Mouse (Mus musculus) kidney, embryonic 14.5 days (tissue): Measurements from ENCODE around the gene Wdr95. TPM values are rescaled to one million over a fixed set of nuclear protein-coding genes. Genes with fewer than 3 reads are reported as not detected.

Experiments used
- ATAC-seq: fragments of 200-750 bp; cut with Nextera tagmentation; 2 replicates; pipeline ENCODE4 v1.8.0; 2017; ENCODE audit warnings: moderate number of reproducible peaks, mild to moderate bottlenecking, moderate TSS enrichment, moderate library complexity; ENCODE audit not compliant: low FRiP score, low TSS enrichment
- H3K27ac ChIP-seq: fragments of 300-500 bp; sonication (generic); 2 replicates; pipeline ENCODE4 v1.5.1; 2014; ENCODE audit warnings: low read depth, mild to moderate bottlenecking, low read length, moderate library complexity, mixed read lengths
- H3K27me3 ChIP-seq: fragments of 300-500 bp; sonication (generic); 2 replicates; pipeline ENCODE4 v1.6.1; 2014; ENCODE audit warnings: mild to moderate bottlenecking, low read length; ENCODE audit not compliant: control insufficient read depth, insufficient read depth
- H3K36me3 ChIP-seq: fragments of 300-500 bp; sonication (generic); 2 replicates; pipeline ENCODE4 v1.6.1; 2014; ENCODE audit warnings: low read length, mixed read lengths; ENCODE audit not compliant: control insufficient read depth, insufficient read depth
- H3K4me1 ChIP-seq: fragments of 300-500 bp; sonication (generic); 2 replicates; pipeline ENCODE4 v1.6.1; 2014; ENCODE audit warnings: low read length, mixed read lengths; ENCODE audit not compliant: control insufficient read depth, insufficient read depth
- H3K4me2 ChIP-seq: fragments of 300-500 bp; sonication (generic); replicated peaks from 2 replicates; pipeline ENCODE4 v1.6.1; 2014; ENCODE audit warnings: low read depth, mild to moderate bottlenecking, low read length
- H3K4me3 ChIP-seq: fragments of 300-500 bp; sonication (generic); 2 replicates; pipeline ENCODE4 v1.5.1; 2014; ENCODE audit warnings: mild to moderate bottlenecking, low read length
- H3K9ac ChIP-seq: fragments of 300-500 bp; sonication (generic); 2 replicates; pipeline ENCODE4 v1.6.1; 2014; ENCODE audit warnings: low read depth, mild to moderate bottlenecking, low read length, moderate library complexity
- H3K9me3 ChIP-seq: fragments of 300-500 bp; sonication (generic); 2 replicates; pipeline ENCODE4 v1.6.1; 2016; ENCODE audit warnings: low read length; ENCODE audit not compliant: control insufficient read depth
- WGBS: fragments of 180-500 bp; shearing (Covaris S2); extraction: QIAGEN DNeasy Blood & Tissue Kit; methylation state at CpG from one replicate; pipeline ENCODE4 v1.1.7; 2014; 5-methylcytosine and 5-hydroxymethylcytosine counted together
- polyA plus RNA-seq: library from polyadenylated mRNA; unstranded; fragments of >200 nt; fragmentation: Nextera tagmentation; extraction: Ambion mirVana; gene quantifications from 2 replicates; pipeline ENCODE4 v1.2.1, GENCODE M21; 2014

The Wdr95 gene
- polyA plus RNA-seq, 1 experiment from 2014 or later = not detected

DNA sequence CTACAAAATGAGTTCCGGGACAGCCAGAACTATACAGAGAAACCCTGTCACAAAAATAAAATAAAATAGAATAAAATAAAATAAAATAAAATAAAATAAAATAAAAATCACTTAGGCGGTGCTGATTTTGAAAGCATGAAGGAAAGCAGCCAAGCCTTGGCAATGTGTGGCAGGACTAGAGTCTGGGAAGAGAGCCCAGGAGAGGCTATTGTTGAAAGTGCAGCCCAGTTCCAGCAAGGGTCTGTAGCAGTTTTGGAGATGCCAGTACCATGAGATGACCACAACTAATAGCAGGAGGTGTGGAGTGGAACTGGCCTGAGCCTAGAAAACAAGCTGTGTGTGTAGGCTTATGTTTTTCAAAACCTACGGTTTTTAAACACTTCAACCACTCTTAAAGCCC lies 73.5 kb downstream of the Wdr95 start:
- 90% methylated on average over 3 of the region's 3 CpGs for WGBS
- Histone ChIP-seq H3K4me1 (no peaks in the 10 kb centered on the region), H3K27me3 (no peaks in the 10 kb centered on the region), H3K9me3 (no peaks in the 10 kb centered on the region), H3K36me3 (no peaks in the 10 kb centered on the region), H3K27ac (no peak overlapping the region), H3K9ac (no peak overlapping the region), H3K4me2 (no peak overlapping the region), H3K4me3 (no peak overlapping the region)
- ATAC-seq = no peak

DNA sequence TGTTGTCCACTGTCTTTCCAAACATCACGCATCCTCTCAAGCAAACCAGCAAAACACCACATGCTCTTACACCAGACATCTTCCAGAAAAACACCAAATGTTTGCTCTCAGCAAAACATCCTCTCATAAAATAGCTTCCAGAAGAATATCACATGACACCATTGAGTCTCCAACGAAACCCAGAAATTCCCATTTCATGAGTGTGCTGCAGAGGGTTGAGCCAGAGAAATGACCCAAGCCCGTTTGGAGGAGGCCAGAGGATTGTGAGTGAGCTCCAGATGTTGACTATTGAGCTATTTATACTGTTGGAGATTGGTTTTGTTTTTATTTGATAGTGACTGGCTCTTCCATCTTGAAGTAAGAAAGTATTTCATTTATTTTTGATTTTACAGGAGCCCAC lies 74.8 kb downstream of the Wdr95 start:
- no peaks in the 10 kb centered on the region for H3K36me3 ChIP-seq
- H3K27ac ChIP-seq = no peak overlapping the region
- no peaks in the 10 kb centered on the region for H3K9me3 ChIP-seq
- no peak overlapping the region for H3K4me3 ChIP-seq
- no peak for ATAC-seq
- no peaks in the 10 kb centered on the region for H3K27me3 ChIP-seq
- no peak overlapping the region for H3K9ac ChIP-seq
- H3K4me1 ChIP-seq = no peaks in the 10 kb centered on the region
- WGBS = 81% methylated on average over 3 of the region's 3 CpGs
- H3K4me2 ChIP-seq = no peak overlapping the region

- Histone ChIP-seq H3K9me3 (no peaks in the 10 kb centered on the region), H3K27ac (no peak overlapping the region), H3K36me3 (no peaks in the 10 kb centered on the region), H3K9ac (no peak overlapping the region), H3K4me1 (no peaks in the 10 kb centered on the region; the same call in 1 of the 2 replicates), H3K4me2 (no peak overlapping the region), H3K4me3 (no peak overlapping the region), H3K27me3 (no peaks in the 10 kb centered on the region)
- ATAC-seq = no peak
- WGBS = 73% methylated on average over 8 of the region's 8 CpGs
Measured at GRCm38 (mm10) chr5:149607083-149607720, 78.7 kb downstream of the Wdr95 start.

- Histone ChIP-seq H3K9ac (no peak overlapping the region; the same call in 1 of the 2 replicates), H3K27ac (no peak overlapping the region), H3K9me3 (no peaks in the 10 kb centered on the region), H3K4me1 (no peaks in the 10 kb centered on the region; the same call in 1 of the 2 replicates), H3K27me3 (no peaks in the 10 kb centered on the region), H3K4me2 (no peak overlapping the region), H3K36me3 (peaks cover 25% of the 10 kb centered on the region), H3K4me3 (no peak overlapping the region)
- ATAC-seq = peak; percentile 26; the same call in 1 of the 2 replicates
- 55% methylated on average over 16 of the region's 16 CpGs for WGBS
Measured at GRCm38 (mm10) chr5:149611476-149612164, 83.1 kb downstream of the Wdr95 start.

DNA sequence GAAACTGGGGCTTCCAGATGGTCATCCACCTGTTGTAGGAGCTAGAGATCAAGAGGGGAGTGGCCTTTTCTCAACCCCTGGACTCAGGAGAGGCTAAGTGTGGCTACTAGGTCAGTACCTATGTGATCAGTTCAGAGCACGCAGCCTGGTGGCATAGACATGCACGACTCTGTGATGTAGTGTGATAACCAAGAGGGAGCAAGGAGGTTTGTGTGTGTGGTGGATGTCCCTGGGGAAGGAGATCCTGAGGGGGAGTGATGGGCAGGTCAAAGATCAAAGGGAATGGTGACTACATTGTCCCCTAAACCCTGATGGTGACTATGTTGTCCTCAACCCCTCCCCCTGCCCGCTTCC lies 83.7 kb downstream of the Wdr95 start:
- ATAC-seq = 0 out of 2 replicates have a peak, but pooled peaks have one; percentile 19
- Histone ChIP-seq H3K9ac (no peak overlapping the region), H3K4me1 (no peaks in the 10 kb centered on the region; the same call in 1 of the 2 replicates), H3K27me3 (no peaks in the 10 kb centered on the region), H3K27ac (no peak overlapping the region), H3K4me2 (no peak overlapping the region), H3K36me3 (peaks cover 30% of the 10 kb centered on the region), H3K9me3 (no peaks in the 10 kb centered on the region), H3K4me3 (no peak overlapping the region)
- 66% methylated on average over 3 of the region's 3 CpGs for WGBS

- WGBS = 61% methylated on average over 10 of the region's 10 CpGs
- Histone ChIP-seq H3K4me3 (no peak overlapping the region), H3K36me3 (peaks cover 36% of the 10 kb centered on the region), H3K27ac (no peak overlapping the region), H3K9ac (no peak overlapping the region), H3K27me3 (no peaks in the 10 kb centered on the region), H3K4me2 (no peak overlapping the region), H3K9me3 (no peaks in the 10 kb centered on the region), H3K4me1 (no peaks in the 10 kb centered on the region; the same call in 1 of the 2 replicates)
- no peak for ATAC-seq
Measured at GRCm38 (mm10) chr5:149612740-149613139, 84.3 kb downstream of the Wdr95 start.

- no peaks in the 10 kb centered on the region for H3K27me3 ChIP-seq
- WGBS = 74% methylated on average over 1 of the region's 1 CpGs
- peaks cover 69% of the 10 kb centered on the region for H3K36me3 ChIP-seq
Measured at GRCm38 (mm10) chr5:149616138-149616537, 87.7 kb downstream of the Wdr95 start.

DNA sequence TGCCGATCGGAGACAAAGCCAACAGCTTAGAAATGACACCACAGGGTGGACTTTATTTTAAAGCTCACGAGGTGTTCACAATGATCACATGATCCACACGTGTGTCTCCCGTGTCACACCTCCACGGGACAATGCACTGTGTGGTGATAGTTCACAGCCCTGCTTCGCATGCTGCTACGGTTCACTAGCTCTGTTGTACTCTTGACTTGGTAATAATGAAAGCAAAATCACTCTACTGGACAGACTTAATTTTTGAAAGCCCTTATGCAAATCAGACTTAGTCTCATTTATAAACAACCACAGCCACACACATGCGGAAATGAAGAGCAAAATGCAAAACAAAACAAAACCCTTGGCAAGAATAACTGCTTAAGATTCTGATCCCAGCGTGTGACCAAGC lies 88.3 kb downstream of the Wdr95 start:
- ATAC-seq = no peak
- Histone ChIP-seq H3K9ac (no peak overlapping the region), H3K27me3 (no peaks in the 10 kb centered on the region), H3K36me3 (peaks cover 75% of the 10 kb centered on the region), H3K4me2 (no peak overlapping the region), H3K27ac (no peak overlapping the region), H3K4me1 (no peaks in the 10 kb centered on the region; the same call in 1 of the 2 replicates), H3K9me3 (no peaks in the 10 kb centered on the region), H3K4me3 (no peak overlapping the region)
- 89% methylated on average over 10 of the region's 10 CpGs for WGBS

More at GRCm38 (mm10) chr5:149616138-149616537, 87.7 kb downstream of the Wdr95 start:
- no peak for ATAC-seq
- H3K27ac ChIP-seq = no peak overlapping the region
- no peak overlapping the region for H3K9ac ChIP-seq
- no peaks in the 10 kb centered on the region for H3K9me3 ChIP-seq
- H3K4me1 ChIP-seq = no peaks in the 10 kb centered on the region; the same call in 1 of the 2 replicates
- no peak overlapping the region for H3K4me3 ChIP-seq
- no peak overlapping the region for H3K4me2 ChIP-seq

DNA sequence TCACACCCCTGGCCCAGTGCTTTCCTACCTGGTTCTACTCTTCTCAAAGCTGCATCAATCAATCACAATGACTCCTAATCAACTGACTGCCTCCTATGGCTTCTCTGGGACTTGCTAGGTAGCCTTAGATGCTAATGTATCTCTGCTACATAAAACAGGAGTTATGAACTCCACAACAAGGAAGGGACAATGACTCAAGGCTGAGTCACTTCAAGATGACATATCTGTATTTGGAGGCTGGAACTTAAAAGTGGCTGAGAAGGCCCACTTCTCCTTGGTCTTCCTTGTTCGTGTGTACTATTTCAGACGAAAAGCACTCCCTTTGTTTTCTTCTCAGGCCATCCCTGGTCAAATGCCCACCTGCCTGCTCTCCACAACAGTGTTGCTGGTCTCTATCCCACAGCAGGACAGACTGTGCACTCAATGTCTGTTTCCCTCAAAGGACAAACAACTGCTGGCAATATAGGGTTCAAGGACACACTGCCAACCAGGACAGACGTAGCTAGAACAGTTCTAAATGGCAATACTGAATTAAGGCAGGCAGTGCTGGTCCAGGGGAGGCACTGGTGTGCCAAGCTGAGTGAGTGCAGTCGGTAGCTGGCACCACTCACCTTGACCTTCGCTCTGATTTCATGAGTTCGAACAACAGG lies 89.4 kb downstream of the Wdr95 start:
- H3K27me3 ChIP-seq = no peaks in the 10 kb centered on the region
- no peak for ATAC-seq
- H3K4me3 ChIP-seq = no peak overlapping the region
- H3K9ac ChIP-seq = no peak overlapping the region
- H3K9me3 ChIP-seq = no peaks in the 10 kb centered on the region
- no peak overlapping the region for H3K4me2 ChIP-seq
- WGBS = 93% methylated on average over 6 of the region's 6 CpGs
- H3K4me1 ChIP-seq = no peaks in the 10 kb centered on the region
- H3K36me3 ChIP-seq = peaks cover 86% of the 10 kb centered on the region
- H3K27ac ChIP-seq = no peak overlapping the region
